ENCODE assay signal across 30 mouse cellular contexts in genomic region chr9:75355783-75356182, GRCm38 (mm10). TPM values are rescaled to one million over a fixed set of nuclear protein-coding genes. Genes with fewer than 3 reads are reported as not detected.
DNase-seq lines count a peak whose midpoint lies in the region; ATAC-seq and TF ChIP-seq lines count a peak whose summit lies in the region.
"Had no signal": no experiment of that assay in that cellular context is flagged by ENCODE, and none has a peak within 500 bp of the region (broad histone marks: within the 10 kb centered on the region; RNA-seq: fewer than 3 reads in every experiment).

No protein-coding gene starts in this region.

- no peaks in the 10 kb centered on the region for H3K4me1 ChIP-seq in kidney, embryonic 14.5 days (ENCODE audit: control insufficient read depth, insufficient read depth, low read length)
- H3K4me1 ChIP-seq in MEL (ENCODE audit: control insufficient read depth in 1 of 2, insufficient read depth in 2 of 2, low read length in 2 of 2) = peaks cover 3% of the 10 kb centered on the region in 2 experiments; a peak in 3 of 4 replicates
- peaks cover 8% of the 10 kb centered on the region for H3K4me1 ChIP-seq in liver, embryonic 13.5 days (replicated peaks)
- H3K4me1 ChIP-seq in liver, embryonic 16.5 days (ENCODE audit: control insufficient read depth, low read depth, low read length) = no peaks in the 10 kb centered on the region
- no peaks in the 10 kb centered on the region for H3K4me1 ChIP-seq in limb, embryonic 10.5 days
- H3K4me1 ChIP-seq: embryonic facial prominence, embryonic 12.5 days; heart, embryonic 13.5 days had no signal

- H3K27me3 ChIP-seq in kidney, embryonic 14.5 days (ENCODE audit: control insufficient read depth, insufficient read depth, low read length) = no peaks in the 10 kb centered on the region
- no peaks in the 10 kb centered on the region; a peak in 1 of 4 replicates for H3K27me3 ChIP-seq in MEL (ENCODE audit: control insufficient read depth in 1 of 2, insufficient read depth in 2 of 2, low read length in 2 of 2)
- no peaks in the 10 kb centered on the region for H3K27me3 ChIP-seq in liver, embryonic 13.5 days
- no peaks in the 10 kb centered on the region for H3K27me3 ChIP-seq in liver, embryonic 16.5 days (ENCODE audit: control insufficient read depth, insufficient read depth, low read depth, low read length)
- no peaks in the 10 kb centered on the region for H3K27me3 ChIP-seq in limb, embryonic 10.5 days (ENCODE audit: low read depth, poor library complexity, severe bottlenecking)
- H3K27me3 ChIP-seq: embryonic facial prominence, embryonic 12.5 days; embryonic facial prominence, embryonic 15.5 days; heart, embryonic 13.5 days; Patski had no signal

- TF ChIP-seq EP300 in MEL (IDR thresholded peaks at IDR 0.05; ENCODE audit: low read depth in 1 of 2, low read length in 2 of 2) = no peak

- 0 out of 2 replicates have a peak, but pooled peaks have one; percentile 43 for ATAC-seq in kidney, embryonic 14.5 days (ENCODE audit: low FRiP score, low TSS enrichment)
- ATAC-seq in liver, embryonic 13.5 days (ENCODE audit: low read depth) = peak; percentile 87
- peak; percentile 43; the same call in 1 of the 2 replicates for ATAC-seq in liver, embryonic 16.5 days (ENCODE audit: low read depth)
- ATAC-seq: forebrain, embryonic 14.5 days; forebrain, postnatal 0 days; hindbrain, postnatal 0 days; Patski had no signal

- no peak overlapping the region for H3K4me2 ChIP-seq in kidney, embryonic 14.5 days (replicated peaks; ENCODE audit: low read depth, low read length)
- H3K4me2 ChIP-seq in liver, embryonic 13.5 days = no peak overlapping the region
- no peak overlapping the region for H3K4me2 ChIP-seq in liver, embryonic 16.5 days (ENCODE audit: low read depth, low read length)
- H3K4me2 ChIP-seq: embryonic facial prominence, embryonic 12.5 days; embryonic facial prominence, embryonic 15.5 days; heart, embryonic 13.5 days; hindbrain, embryonic 14.5 days had no signal

- no peak overlapping the region for H3K27ac ChIP-seq in kidney, embryonic 14.5 days (ENCODE audit: low read depth, low read length)
- H3K27ac ChIP-seq in MEL (ENCODE audit: control insufficient read depth, low read depth, low read length) = no peak overlapping the region
- H3K27ac ChIP-seq in liver, embryonic 13.5 days = no peak overlapping the region
- no peak overlapping the region for H3K27ac ChIP-seq in liver, embryonic 16.5 days (ENCODE audit: low read length)
- no peak overlapping the region for H3K27ac ChIP-seq in limb, embryonic 10.5 days
- H3K27ac ChIP-seq: embryonic facial prominence, embryonic 12.5 days; embryonic facial prominence, embryonic 15.5 days; gastrocnemius, adult 2 months; heart, embryonic 13.5 days; hindbrain, embryonic 14.5 days; hindbrain, postnatal 0 days had no signal

- H3K9me3 ChIP-seq in kidney, embryonic 14.5 days (ENCODE audit: control insufficient read depth, low read length) = no peaks in the 10 kb centered on the region
- no peaks in the 10 kb centered on the region for H3K9me3 ChIP-seq in MEL (replicated peaks; ENCODE audit: insufficient read depth, low read length)
- no peaks in the 10 kb centered on the region for H3K9me3 ChIP-seq in liver, embryonic 13.5 days (replicated peaks)
- no peaks in the 10 kb centered on the region for H3K9me3 ChIP-seq in liver, embryonic 16.5 days (replicated peaks; ENCODE audit: control insufficient read depth, low read length)
- H3K9me3 ChIP-seq in limb, embryonic 10.5 days (replicated peaks) = no peaks in the 10 kb centered on the region
- H3K9me3 ChIP-seq: embryonic facial prominence, embryonic 12.5 days; embryonic facial prominence, embryonic 15.5 days; heart, embryonic 13.5 days had no signal

- TF ChIP-seq CTCF in MEL (IDR thresholded peaks at IDR 0.05 in 2 of 3, conservative IDR thresholded peaks at IDR 0.05 in 1 of 3; ENCODE audit: control insufficient read depth in 1 of 3, insufficient read depth in 1 of 3, low read depth in 2 of 3, low read length in 3 of 3, poor library complexity in 1 of 3, severe bottlenecking in 1 of 3) = no peak

- no peak for DNase-seq in kidney, adult 9 months
- DNase-seq in MEL (ENCODE audit: low read depth, low spot score) = peak; percentile 33
- DNase-seq in liver, embryonic 13.5 days = peak; percentile 9
- DNase-seq in limb, embryonic 10.5 days (ENCODE audit: low spot score) = no peak
- no peak for DNase-seq in gastrocnemius, postnatal 25 days
- DNase-seq in left cerebral cortex, adult 11 months (ENCODE audit: low spot score) = no peak
- DNase-seq: adrenal gland, postnatal 10 days; adrenal gland, postnatal 36 days; cerebellum, adult 11-12 months; cerebellum, adult 9-10 months; cerebellum, postnatal 14 days; forebrain, postnatal 0 days; gastrocnemius, adult 2 months; gastrocnemius, postnatal 14 days; heart, adult 18-20 months; heart, postnatal 14 days; heart, postnatal 4 days had no signal

- TF ChIP-seq POLR2A in MEL (IDR thresholded peaks at IDR 0.05; ENCODE audit: control insufficient read depth in 1 of 2, insufficient read depth in 1 of 2, low read depth in 1 of 2, low read length in 2 of 2, poor library complexity in 1 of 2) = no peak

- 82% methylated on average over 4 of the region's 4 CpGs for WGBS in kidney, embryonic 14.5 days
- WGBS in liver, embryonic 13.5 days (ENCODE audit: insufficient replicate concordance) = 35% methylated on average over 4 of the region's 4 CpGs
- WGBS in liver, embryonic 16.5 days (ENCODE audit: insufficient replicate concordance) = 33% methylated on average over 4 of the region's 4 CpGs
- WGBS in limb, embryonic 10.5 days = 91% methylated on average over 4 of the region's 4 CpGs

- no peak; the same call in 1 of the 2 replicates for TF ChIP-seq RAD21 in MEL (IDR thresholded peaks at IDR 0.05; ENCODE audit: low read depth, low read length)

- H3K36me3 ChIP-seq in kidney, embryonic 14.5 days (ENCODE audit: control insufficient read depth, insufficient read depth, low read length) = no peaks in the 10 kb centered on the region
- peaks cover 0 to 3% of the 10 kb centered on the region in 2 experiments; a peak in 2 of 4 replicates for H3K36me3 ChIP-seq in MEL (ENCODE audit: control insufficient read depth in 1 of 2, insufficient read depth in 2 of 2, low read length in 2 of 2)
- no peaks in the 10 kb centered on the region for H3K36me3 ChIP-seq in liver, embryonic 13.5 days
- H3K36me3 ChIP-seq in liver, embryonic 16.5 days (ENCODE audit: control insufficient read depth, insufficient read depth) = no peaks in the 10 kb centered on the region
- H3K36me3 ChIP-seq in limb, embryonic 10.5 days = no peaks in the 10 kb centered on the region
- H3K36me3 ChIP-seq: embryonic facial prominence, embryonic 12.5 days; embryonic facial prominence, embryonic 15.5 days; heart, embryonic 13.5 days had no signal

- no peak overlapping the region for H3K9ac ChIP-seq in kidney, embryonic 14.5 days (ENCODE audit: low read depth, low read length)
- no peak overlapping the region for H3K9ac ChIP-seq in MEL (ENCODE audit: control insufficient read depth, low read depth, low read length, poor library complexity, severe bottlenecking)
- no peak overlapping the region for H3K9ac ChIP-seq in liver, embryonic 13.5 days
- H3K9ac ChIP-seq in liver, embryonic 16.5 days (ENCODE audit: low read depth, low read length) = no peak overlapping the region
- H3K9ac ChIP-seq: embryonic facial prominence, embryonic 12.5 days; embryonic facial prominence, embryonic 15.5 days; forebrain, postnatal 0 days; heart, embryonic 13.5 days; hindbrain, embryonic 14.5 days had no signal

- H3K4me3 ChIP-seq in kidney, embryonic 14.5 days (ENCODE audit: low read length) = no peak overlapping the region
- no peak overlapping the region for H3K4me3 ChIP-seq in MEL (ENCODE audit: control insufficient read depth in 1 of 2, insufficient read depth in 1 of 2, low read depth in 2 of 2, low read length in 2 of 2)
- no peak overlapping the region for H3K4me3 ChIP-seq in liver, embryonic 13.5 days (replicated peaks)
- H3K4me3 ChIP-seq in liver, embryonic 16.5 days (ENCODE audit: low read depth, low read length) = no peak overlapping the region
- no peak overlapping the region for H3K4me3 ChIP-seq in limb, embryonic 10.5 days
- H3K4me3 ChIP-seq: embryonic facial prominence, embryonic 12.5 days; embryonic facial prominence, embryonic 15.5 days; gastrocnemius, adult 2 months; heart, embryonic 13.5 days had no signal

- no peaks in the 10 kb centered on the region for H3K79me2 ChIP-seq in MEL (ENCODE audit: control insufficient read depth, insufficient read depth, low read length, poor library complexity)

RNA-seq across cellular contexts. Expression of gene Bcl2l10, which starts 8.2 kb away (rescaled TPM):
- not detected in 2 replicates for polyA plus RNA-seq in kidney, embryonic 14.5 days (2014; fragmentation: Nextera tagmentation; extraction: Ambion mirVana)
- total RNA-seq in MEL (2012; rRNA removed) = not detected in 2 replicates
- not detected for polyA plus RNA-seq in MEL (2012; ENCODE audit: insufficient read depth in 1 of 2, insufficient read length in 2 of 2, low read depth in 1 of 2, low replicate concordance in 2 of 2, missing spikeins in 1 of 2)
- not detected in 2 replicates for polyA plus RNA-seq in liver, embryonic 13.5 days (2015; fragmentation: Nextera tagmentation; extraction: Ambion mirVana)
- polyA plus RNA-seq in liver, embryonic 16.5 days (2015; fragmentation: Nextera tagmentation; extraction: Ambion mirVana) = not detected in 2 replicates
- polyA plus RNA-seq in limb, embryonic 10.5 days (2016; fragmentation: Nextera tagmentation; extraction: Ambion mirVana) = not detected in 2 replicates
- not detected for total RNA-seq in gastrocnemius, postnatal 25 days (2021)
- total RNA-seq: common myeloid progenitor, adult 5-6 weeks; forebrain, postnatal 0 days; gastrocnemius, adult 2 months; gastrocnemius, postnatal 14 days; heart, postnatal 14 days had no signal
- polyA plus RNA-seq: embryonic facial prominence, embryonic 12.5 days; embryonic facial prominence, embryonic 15.5 days; forebrain, embryonic 11.5 days; forebrain, embryonic 14.5 days; forebrain, postnatal 0 days; heart, embryonic 13.5 days; heart, embryonic 16.5 days; hindbrain, embryonic 11.5 days; hindbrain, embryonic 14.5 days; hindbrain, postnatal 0 days had no signal

RNA-seq across cellular contexts. Expression of gene Gnb5, which starts 49.7 kb away (rescaled TPM):
- 22.1 and 27.9 TPM in 2 replicates for polyA plus RNA-seq in kidney, embryonic 14.5 days (2014; fragmentation: Nextera tagmentation; extraction: Ambion mirVana)
- total RNA-seq in MEL (2012; rRNA removed) = 4.0 and 4.2 TPM in 2 replicates
- polyA plus RNA-seq in MEL (2012; ENCODE audit: insufficient read depth in 1 of 2, insufficient read length in 2 of 2, low read depth in 1 of 2, low replicate concordance in 2 of 2, missing spikeins in 1 of 2) = 1 to 10 TPM in 1 of 2 experiments, not detected in 1; 6.5 TPM
- 1.8 and 2.2 TPM in 2 replicates for polyA plus RNA-seq in liver, embryonic 13.5 days (2015; fragmentation: Nextera tagmentation; extraction: Ambion mirVana)
- 1.3 and 1.7 TPM in 2 replicates for polyA plus RNA-seq in liver, embryonic 16.5 days (2015; fragmentation: Nextera tagmentation; extraction: Ambion mirVana)
- 14.3 and 17.8 TPM in 2 replicates for polyA plus RNA-seq in limb, embryonic 10.5 days (2016; fragmentation: Nextera tagmentation; extraction: Ambion mirVana)
- total RNA-seq in gastrocnemius, postnatal 25 days (2021) = 10 to 100 TPM; 11.6 to 16.9 TPM

RNA-seq across cellular contexts. Expression of gene Mapk6, which starts 54.0 kb away (rescaled TPM):
- polyA plus RNA-seq in kidney, embryonic 14.5 days (2014; fragmentation: Nextera tagmentation; extraction: Ambion mirVana) = 54.8 and 77.6 TPM in 2 replicates
- total RNA-seq in MEL (2012; rRNA removed) = 19.6 and 26.6 TPM in 2 replicates
- 10 to 100 TPM; 44.1 to 91.0 TPM for polyA plus RNA-seq in MEL (2012; ENCODE audit: insufficient read depth in 1 of 2, insufficient read length in 2 of 2, low read depth in 1 of 2, low replicate concordance in 2 of 2, missing spikeins in 1 of 2)
- polyA plus RNA-seq in liver, embryonic 13.5 days (2015; fragmentation: Nextera tagmentation; extraction: Ambion mirVana) = 23.4 and 27.4 TPM in 2 replicates
- 14.3 and 15.5 TPM in 2 replicates for polyA plus RNA-seq in liver, embryonic 16.5 days (2015; fragmentation: Nextera tagmentation; extraction: Ambion mirVana)
- polyA plus RNA-seq in limb, embryonic 10.5 days (2016; fragmentation: Nextera tagmentation; extraction: Ambion mirVana) = 141 and 146 TPM in 2 replicates
- 10 to 100 TPM; 25.9 to 30.0 TPM for total RNA-seq in gastrocnemius, postnatal 25 days (2021)

Comparison
In these comparisons a context has a peak if more than half of its experiments do, and no peak if none do; other contexts are left out.
1. DNase-seq: peak in MEL (single experiment) and liver, embryonic 13.5 days (single experiment); none in kidney, adult 9 months (single experiment), limb, embryonic 10.5 days (single experiment), gastrocnemius, postnatal 25 days (single experiment) and left cerebral cortex, adult 11 months (single experiment).
2. Peak in every context shown above with its lines, with median percentiles within 50 percentile points of each other: ATAC-seq.